Mouse (Mus musculus): ENCODE measurements around the gene Cdyl.
A peak's percentile ranks its signal among the peaks of the same experiment; 100 is the strongest.

Gene Cdyl

GRCm38 (mm10) chr13:35840102-35840501, 180.5 kb downstream of the Cdyl start:
- DNase-seq (ENCODE audit: low spot score) = no peak

GRCm38 (mm10) chr13:35843383-35843782, 183.8 kb downstream of the Cdyl start:
- no peak for DNase-seq (ENCODE audit: low spot score)

- no peak for DNase-seq (ENCODE audit: low spot score)
These were observed 185.7 kb downstream of the Cdyl start for GRCm38 (mm10) chr13:35845306-35845705.

- no peak for DNase-seq (ENCODE audit: low spot score)
These were observed 189.1 kb downstream of the Cdyl start for GRCm38 (mm10) chr13:35848694-35849093.

- no peak for DNase-seq (ENCODE audit: low spot score)
These were observed 191.9 kb downstream of the Cdyl start for GRCm38 (mm10) chr13:35851581-35851980.

GRCm38 (mm10) chr13:35852851-35853575, 193.4 kb downstream of the Cdyl start:
- DNase-seq (ENCODE audit: low spot score) = no peak

GRCm38 (mm10) chr13:35857486-35857885, 197.9 kb downstream of the Cdyl start:
- no peak for DNase-seq (ENCODE audit: low spot score)

GRCm38 (mm10) chr13:35860916-35861315, 201.3 kb downstream of the Cdyl start:
- no peak for DNase-seq (ENCODE audit: low spot score)

- DNase-seq (ENCODE audit: low spot score) = no peak
These were observed 211.0 kb downstream of the Cdyl start for GRCm38 (mm10) chr13:35870659-35871058.

GRCm38 (mm10) chr13:35871107-35871506, 211.5 kb downstream of the Cdyl start:
- no peak for DNase-seq (ENCODE audit: low spot score)

GRCm38 (mm10) chr13:35875396-35875795, 215.8 kb downstream of the Cdyl start:
- DNase-seq (ENCODE audit: low spot score) = no peak

GRCm38 (mm10) chr13:35878282-35878681, 218.6 kb downstream of the Cdyl start:
- DNase-seq (ENCODE audit: low spot score) = no peak

GRCm38 (mm10) chr13:35879068-35879467, 219.4 kb downstream of the Cdyl start:
- DNase-seq (ENCODE audit: low spot score) = no peak

- no peak for DNase-seq (ENCODE audit: low spot score)
These were observed 219.9 kb downstream of the Cdyl start for GRCm38 (mm10) chr13:35879519-35879918.

GRCm38 (mm10) chr13:35880555-35881046, 221.0 kb downstream of the Cdyl start:
- DNase-seq (ENCODE audit: low spot score) = no peak

- peak; percentile 44 for DNase-seq (ENCODE audit: low spot score)
These were observed 226.6 kb downstream of the Cdyl start for GRCm38 (mm10) chr13:35886121-35886725.

- no peak for DNase-seq (ENCODE audit: low spot score)
These were observed 233.2 kb downstream of the Cdyl start for GRCm38 (mm10) chr13:35892866-35893265.

- no peak for DNase-seq (ENCODE audit: low spot score)
These were observed 245.7 kb downstream of the Cdyl start for GRCm38 (mm10) chr13:35905378-35905777.

GRCm38 (mm10) chr13:35905879-35906481, 246.3 kb downstream of the Cdyl start, which contains the start of gene Rpp40:
TSS of gene Rpp40 (minus strand) at chr13:35906359.
- DNase-seq (ENCODE audit: low spot score) = peak; percentile 90

GRCm38 (mm10) chr13:35911476-35911875, 251.8 kb downstream of the Cdyl start:
- DNase-seq (ENCODE audit: low spot score) = no peak

Measured in urinary bladder, postnatal 14 days (tissue).